Mouse (Mus musculus) E14TG2a.4 (cell line): ENCODE data around the gene Lsm7.

ENCODE experiments used
- CTCF ChIP-seq: conservative IDR thresholded peaks from 2 replicates; pipeline ENCODE4 v1.5.1; 2014; ENCODE audit warnings: low read length
- NANOG ChIP-seq: IDR thresholded peaks from 2 replicates; pipeline ENCODE4 v1.6.1; 2014; ENCODE audit warnings: borderline replicate concordance, low read length, mixed read lengths
- POU5F1 ChIP-seq: IDR thresholded peaks from 2 replicates; pipeline ENCODE4 v1.6.1; 2014; ENCODE audit warnings: low read length, borderline replicate concordance

DNA sequence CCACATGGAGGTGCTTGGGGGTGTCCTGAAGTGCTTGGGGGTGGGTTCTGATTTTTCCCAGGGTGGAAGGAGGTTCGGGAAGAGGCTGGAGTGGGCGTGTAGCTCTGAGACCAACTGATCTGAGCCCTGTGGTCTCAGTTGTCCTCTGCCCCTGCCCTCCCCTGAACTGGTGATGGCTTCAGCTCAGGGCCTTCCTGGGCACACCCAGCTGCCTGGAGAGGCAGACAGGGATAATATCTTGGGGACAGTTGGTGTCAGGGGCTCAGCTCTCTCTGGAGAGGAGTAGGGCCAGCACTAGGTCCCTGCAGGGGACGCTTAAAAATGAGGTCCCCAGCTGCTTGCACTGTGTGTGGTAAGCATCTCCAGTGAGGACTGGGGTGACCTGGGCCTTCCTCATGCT lies 2.8 kb upstream of the Lsm7 start:
- TF ChIP-seq CTCF (no peak), POU5F1 (no peak), NANOG (no peak)
